Mouse (Mus musculus): Measurements from ENCODE around the gene Afmid.
"Not testable (repeated sequence)": the region's sequence is repeated elsewhere in the genome, so short reads cannot be mapped to it uniquely, and the experiment has no call there.

The Afmid gene

DNA sequence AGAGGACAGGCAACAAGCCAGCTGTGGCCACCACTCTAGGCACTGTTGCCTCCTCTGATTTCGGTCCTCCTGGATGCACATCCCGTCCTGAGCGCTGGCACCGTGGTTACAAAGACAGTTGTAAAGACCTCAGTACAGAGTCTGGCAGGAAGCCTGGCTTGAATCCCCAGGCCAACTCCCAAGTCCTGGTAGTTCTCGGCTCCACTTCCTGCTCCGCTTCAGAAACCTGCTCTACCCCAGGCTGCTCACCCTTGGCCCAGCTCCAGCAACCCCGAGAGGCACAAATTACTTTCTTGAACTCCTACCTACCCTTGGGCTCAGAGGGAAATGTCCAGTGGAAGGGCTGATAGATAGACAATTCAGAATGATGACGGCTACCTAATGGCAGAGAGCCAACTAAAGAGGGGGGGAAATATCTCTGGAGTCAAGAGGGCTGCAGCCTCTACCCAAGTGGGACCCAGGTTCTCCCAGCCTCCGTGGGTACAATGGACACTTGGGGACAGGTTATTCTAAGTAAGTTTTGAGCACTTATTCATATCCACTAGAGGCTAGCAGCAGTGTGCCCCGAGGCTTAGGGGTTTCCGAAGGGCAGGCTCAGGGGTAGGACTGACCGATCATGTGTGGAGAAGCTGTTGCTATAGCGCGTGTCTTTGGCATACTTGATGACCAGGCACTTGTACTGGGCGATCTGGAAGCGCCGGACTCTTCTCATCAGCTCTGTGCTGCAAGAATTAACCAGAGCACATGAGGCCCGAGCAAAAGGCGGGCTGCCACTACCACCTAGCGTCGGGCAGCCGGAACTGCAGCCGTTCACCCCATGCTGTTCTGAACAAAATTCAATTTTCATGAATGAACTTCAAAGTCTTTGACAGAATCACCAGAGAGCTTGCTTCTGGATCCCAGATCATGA, 1.4 kb upstream of the Afmid start:
- peak; percentile 87 for DNase-seq (ENCODE audit: low spot score)

DNA sequence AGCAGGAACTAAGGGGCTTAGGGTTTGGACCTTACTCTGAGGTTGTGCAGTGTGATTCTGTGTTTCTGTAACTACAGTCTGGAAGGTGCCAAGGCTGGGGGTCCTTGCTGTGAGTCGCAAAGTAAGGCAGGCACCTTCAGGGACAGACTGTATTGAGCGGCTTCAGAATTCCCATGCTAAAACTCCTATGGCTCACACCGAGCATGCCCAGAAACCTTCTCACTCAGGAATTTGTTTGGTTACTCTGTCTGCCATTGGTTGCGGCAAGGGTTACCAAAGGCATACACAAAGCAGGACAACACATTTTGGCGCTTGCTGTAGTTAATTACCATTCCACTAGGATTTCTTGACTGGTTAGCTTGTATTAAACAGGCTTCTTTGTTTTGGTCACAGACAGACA, 440 bp downstream of the Afmid start:
- DNase-seq (ENCODE audit: low spot score): no peak

DNA sequence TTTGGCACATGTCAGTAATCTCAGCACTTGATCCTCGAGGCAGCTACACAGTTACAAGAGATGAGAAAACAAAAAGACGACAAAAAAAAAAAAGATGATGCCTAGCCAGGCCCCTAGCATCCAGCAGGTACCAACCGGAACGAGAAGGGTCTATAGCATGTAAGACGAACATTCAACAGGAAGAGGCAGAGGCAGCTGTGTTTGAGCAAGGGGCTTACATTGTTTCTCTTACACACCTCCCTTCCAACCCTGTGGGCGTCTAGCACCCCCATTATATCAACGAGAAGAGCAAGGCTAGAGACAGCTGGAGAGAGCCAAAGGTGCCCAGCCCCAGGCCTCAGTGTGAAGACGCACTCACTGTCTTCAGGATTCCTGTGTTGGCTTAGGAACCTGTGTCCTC, 1.2 kb downstream of the Afmid start:
- DNase-seq (ENCODE audit: low spot score): no peak

DNA sequence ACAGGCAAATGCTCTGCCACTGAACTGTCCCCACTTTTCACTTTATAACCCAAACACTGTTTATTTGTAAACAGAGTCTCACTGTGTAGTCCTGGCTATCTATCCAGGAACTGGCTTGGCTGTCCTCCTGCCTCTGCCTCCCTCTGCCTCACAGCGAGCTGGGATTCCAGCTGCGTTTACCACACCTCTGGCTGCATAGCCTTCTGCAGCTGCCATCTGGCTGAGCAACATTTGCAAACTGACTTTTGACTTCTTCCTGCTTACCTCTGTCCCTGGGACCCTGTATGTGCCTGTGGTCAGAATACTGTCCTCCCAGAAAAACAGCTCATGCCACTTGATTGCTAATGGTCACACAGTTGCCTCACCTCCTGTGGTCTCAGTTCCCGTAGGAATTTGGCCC, 1.7 kb downstream of the Afmid start:
- DNase-seq (ENCODE audit: low spot score): no peak

DNA sequence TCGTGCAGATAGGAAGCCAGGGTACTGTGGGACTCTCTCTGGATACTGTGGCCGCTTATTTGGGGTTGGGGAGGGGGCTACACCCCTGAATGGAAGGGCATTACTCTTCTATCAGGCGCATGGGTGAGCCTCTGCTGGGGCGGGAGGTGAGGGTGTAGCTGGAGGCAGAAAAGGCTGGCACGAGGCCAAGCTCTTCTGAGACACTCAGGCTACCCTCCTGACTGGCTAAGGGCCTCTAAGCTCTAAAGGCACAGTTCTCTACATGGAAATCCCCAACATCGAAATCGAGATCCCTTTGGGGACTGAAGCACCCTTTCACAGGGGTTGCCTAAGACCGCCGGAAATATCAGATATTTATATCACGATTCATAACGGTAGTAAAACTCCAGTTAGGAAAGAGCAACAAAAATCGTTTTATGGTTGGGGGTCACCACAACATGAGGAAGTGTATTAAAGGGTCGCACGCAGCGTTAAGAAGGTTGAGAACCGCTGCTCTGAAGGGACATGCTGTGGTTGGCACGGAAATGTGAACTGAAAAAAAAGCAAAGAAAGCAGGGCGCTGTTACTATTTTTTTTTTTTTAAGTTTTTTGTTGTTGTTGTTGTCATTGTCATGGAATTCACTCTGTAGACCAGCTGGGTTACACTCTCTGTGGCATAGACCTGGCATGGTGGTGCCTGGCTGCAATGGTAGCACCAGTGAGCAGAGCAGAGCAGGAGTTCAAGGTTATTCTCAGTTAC, 2.6 kb downstream of the Afmid start:
- peak; percentile 75 for DNase-seq (ENCODE audit: low spot score)

DNA sequence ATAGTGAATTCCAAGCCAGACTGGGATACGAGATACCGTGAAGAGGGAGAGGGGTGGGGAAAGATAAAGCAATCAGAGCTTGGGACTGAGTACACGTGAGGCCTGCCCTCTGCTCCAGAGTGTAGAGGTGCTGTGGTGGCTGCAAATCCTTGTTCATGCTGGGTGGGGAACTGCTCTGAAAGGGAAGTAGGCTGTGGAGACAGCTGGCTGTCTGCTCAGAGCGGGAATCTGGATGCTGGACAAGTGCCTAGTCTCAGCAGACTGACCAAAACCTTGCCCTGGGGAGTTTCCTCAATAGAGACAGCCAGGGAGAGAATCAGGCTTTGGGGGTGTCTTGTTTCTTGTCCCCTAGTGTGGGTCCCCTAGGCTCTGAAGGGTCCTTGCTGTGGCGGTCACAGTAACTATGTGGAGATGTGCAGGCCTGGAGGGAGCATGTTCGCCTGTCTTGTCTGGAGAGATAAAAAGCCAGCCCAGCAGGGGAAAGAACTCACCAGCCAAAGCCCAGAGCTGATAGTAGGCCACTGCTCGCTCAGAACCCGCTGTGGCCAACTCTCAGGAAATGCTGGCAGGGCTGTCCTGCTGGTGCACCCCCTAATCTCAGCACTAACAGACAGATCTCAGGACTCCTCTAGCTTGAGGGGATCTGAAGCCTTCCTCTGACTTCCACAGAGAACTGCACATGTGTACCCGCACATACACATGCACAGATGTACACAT, 3.3 kb downstream of the Afmid start:
- peak; percentile 59 for DNase-seq (ENCODE audit: low spot score)

DNA sequence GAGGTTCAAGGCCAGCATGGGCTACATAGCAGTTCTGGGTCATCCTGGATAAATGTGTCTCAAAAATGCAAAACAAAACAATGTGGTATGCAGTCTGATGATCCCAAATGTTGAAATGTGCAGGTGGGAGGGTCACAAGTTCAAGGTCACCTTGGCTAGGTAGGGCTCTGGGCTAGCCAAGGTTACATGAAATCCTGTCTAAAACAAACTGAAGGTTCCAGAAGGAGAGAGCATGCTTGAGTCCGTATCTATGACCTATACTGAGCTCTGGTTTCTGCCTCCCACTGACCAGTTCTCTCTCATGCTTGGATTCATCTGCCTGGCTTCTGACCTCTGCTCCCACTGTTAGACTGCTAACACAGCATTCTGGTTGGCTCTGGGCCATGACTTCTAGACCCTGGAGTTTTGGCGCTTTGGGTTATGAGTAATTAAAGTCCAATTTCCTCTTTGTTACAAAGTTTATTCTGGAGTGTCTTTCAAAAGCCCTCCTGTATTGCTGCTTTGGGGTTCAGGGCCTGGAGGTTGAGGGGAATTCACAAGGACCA, 4.0 kb downstream of the Afmid start:
- DNase-seq (ENCODE audit: low spot score): peak; percentile 73

DNA sequence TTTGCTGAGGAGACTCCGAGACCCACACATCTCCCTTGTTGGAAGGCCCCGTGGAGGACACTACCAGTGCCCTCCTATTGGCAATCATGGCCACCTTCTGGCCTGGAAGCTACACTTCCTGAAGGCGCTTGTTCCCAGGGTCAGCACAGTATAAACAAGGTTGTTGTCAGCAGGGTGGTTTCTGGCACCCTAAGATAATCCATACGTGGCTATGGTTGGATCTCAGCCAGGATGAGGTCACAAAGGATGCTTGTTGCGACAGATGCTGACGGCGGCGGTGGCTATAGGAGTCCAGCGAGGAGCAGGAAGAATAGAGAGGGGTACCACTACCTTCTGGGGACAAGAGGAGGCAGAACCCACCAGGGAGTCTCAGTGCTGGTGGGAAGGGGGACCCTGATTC, 4.7 kb downstream of the Afmid start:
- no peak for DNase-seq (ENCODE audit: low spot score)

DNA sequence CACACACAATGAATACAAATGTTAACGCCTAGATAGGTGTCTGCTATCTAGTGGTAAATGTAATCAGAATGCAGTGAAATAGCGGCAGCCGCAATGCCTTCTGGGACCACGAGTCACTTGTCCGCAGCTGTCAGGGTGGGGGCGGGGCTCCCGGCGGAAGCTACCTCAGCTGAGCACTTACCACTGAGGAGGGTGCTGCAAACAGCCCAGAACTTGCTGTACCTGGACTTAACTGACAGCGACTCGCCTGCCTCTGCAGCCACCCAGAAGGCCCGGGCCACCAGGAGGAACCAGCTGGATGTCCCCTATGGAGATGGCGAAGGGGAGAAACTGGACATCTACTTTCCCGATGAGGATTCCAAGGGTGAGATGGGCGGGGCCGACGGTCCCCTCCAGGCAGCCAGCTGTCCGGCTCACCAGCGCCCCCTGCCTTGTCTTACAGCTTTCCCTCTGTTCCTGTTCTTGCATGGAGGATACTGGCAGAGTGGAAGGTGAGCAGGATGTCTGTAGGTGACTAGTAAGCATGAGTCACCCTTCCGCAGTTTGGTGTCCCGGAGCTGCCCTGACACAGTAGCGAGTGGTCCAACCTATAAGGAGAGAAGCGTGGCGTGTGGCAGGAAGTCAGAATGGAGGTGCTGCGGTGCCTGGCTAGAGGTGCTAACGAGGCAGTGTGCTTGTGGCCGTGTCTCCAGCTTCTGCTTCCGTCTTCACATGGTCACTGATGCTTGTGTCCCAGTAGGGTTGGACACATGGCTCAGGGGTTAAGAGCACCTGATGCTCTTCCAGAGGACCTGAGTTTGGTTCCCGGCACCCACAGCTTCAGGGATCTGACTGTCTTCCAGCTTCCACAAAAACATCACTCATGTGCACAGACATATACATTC, 6.6 kb downstream of the Afmid start:
- peak; percentile 92 for DNase-seq (ENCODE audit: low spot score)

DNA sequence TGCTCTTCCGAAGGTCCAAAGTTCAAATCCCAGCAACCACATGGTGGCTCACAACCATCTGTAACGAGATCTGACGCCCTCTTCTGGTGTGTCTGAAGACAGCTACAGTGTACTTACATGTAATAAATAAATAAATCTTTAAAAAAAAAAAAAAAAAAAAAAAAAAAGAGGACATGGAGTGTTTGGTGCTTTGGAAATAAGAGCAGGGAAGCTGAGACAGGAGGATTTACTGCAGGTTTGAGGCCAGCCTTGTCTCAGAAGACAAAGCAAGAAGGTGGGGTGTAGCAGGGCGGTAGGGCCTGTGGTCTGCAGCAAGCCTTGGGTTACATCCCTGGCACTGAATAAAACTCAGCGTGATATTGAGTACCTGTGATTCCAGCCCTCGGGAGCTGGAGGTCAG, 7.8 kb downstream of the Afmid start:
- DNase-seq (ENCODE audit: low spot score): not testable (repeated sequence)

DNA sequence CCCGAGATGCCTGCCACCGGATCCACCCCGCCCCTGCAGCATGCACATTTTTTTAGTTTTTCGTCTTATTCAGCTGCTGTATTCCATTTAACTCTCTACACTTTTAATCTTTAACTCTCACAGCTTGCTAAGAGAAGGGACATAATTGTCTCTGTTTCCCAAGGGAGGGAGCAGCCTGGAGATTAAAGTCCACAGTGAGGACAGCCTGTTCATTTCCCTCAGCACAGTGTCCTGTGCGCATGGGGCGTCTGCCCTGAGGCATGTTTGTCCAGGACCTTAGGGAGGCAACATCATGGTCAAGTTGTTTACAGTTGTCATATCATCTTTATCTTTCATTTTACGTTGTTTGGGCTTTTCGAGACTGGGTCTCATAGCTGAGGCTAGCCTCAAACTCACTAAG, 8.4 kb downstream of the Afmid start:
- DNase-seq (ENCODE audit: low spot score): no peak

DNA sequence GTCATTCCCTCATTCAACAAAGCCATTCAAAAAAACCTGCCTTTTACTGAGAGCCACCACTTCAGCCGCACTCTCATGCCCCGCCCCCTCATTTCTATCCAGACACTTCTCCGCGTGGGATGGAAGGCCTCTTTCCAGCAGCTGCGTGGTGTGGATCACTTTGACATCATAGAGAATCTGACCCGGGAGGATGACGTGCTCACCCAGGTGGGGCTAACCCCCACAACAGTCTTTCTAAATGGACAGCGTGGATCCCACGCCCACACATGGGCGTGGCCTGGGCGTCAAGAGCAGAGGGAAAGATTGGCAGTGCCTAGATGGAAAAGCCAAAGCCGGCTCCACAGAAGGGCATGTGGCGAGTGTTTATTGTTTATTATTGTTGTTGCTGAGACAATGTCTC, 10.6 kb downstream of the Afmid start:
- peak; percentile 67 for DNase-seq (ENCODE audit: low spot score)

DNA sequence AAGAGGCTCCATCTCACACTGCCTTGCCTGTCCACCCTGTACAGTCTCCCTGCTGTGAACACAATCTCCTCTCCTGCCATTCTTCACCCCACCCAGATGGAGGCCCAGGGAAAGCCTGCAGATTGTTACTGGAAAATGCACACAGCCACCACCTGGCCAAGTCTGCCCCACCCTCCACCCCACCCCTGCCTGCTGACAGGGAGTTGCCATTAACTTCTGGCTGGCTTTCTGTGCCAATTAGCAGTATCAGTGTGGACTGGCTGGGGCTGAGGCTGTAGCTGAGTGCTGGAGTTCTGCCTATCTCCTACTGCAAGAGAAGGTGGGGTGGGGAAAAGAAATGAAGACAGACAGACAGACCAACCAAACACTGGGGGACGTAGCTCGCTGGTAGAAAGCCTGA, 12.8 kb downstream of the Afmid start:
- no peak for DNase-seq (ENCODE audit: low spot score)

DNA sequence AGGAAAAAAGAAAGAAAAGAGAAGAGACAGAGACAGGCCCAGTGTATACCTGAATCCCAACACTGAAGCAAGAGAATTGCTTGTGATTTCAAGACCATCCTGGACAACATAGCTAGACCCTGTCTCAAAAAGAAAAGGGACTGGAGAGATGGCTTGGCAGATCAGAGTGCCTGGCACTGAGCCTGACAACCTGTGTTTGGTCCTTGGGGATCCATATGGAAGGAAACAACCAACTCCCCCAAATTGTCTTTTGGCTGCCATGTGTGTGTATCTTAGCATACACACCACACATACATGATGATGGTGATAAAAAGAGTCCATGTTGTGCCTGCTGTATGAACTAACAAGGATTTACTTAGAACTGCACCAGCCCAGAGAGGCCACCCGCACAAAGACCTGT, 13.3 kb downstream of the Afmid start:
- DNase-seq (ENCODE audit: low spot score): no peak

DNA sequence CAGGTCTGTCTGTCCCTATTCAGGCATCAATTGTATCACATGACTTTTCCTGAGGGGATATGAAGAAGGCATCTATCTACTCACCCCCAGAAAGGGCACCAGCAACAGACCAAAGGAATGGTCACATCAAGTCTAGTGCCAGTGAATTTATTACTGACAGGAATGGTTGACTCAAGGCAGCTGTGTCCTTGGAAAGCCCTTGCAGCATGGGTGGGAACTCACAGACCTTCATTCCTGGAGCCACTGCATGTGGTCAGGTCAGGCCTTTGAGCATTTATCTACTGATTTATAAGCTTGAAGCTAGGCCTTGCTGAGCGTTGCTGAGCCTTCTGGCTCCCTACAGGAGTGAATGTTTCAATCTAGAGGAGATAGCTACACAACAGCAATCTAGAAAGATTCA, 15.2 kb downstream of the Afmid start:
- DNase-seq (ENCODE audit: low spot score): no peak

DNA sequence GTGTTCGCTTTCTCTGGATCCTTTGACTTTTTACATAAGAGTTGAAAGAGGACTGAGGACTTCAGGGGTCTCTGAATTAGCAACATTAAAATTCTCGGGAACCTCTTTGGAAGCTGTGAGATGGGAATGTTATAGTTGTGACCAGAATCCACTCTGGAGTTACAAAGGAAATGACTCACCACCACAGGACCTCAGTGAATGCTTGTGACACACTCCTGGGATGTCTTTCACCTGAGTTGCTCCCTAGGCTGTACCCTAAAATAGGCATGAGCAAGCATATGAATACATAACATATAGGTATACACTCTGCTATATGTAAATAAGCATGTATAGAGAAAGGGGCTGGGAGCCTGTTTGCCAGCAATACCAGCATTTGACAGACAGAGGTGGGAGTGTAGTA, 17.7 kb downstream of the Afmid start:
- no peak for DNase-seq (ENCODE audit: low spot score)

DNA sequence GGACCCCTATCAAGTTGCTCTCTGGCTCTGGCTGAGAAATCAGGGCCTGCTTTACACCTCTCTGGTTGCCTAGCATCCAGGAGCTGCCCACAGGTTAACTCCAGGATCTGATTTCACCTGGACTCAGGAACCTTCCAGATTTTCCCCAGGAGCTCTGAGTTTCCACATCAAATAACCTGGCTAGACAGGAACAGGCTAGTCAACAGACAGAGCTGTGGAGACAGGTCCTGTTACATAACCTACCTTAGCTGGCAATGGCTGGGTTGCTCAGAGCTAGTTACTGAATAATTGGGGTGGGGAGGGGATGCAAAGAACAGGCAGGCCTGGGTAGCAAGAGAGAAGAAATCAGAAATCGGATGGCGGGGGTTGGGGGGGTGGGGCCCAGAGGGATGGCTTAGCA, 19.3 kb downstream of the Afmid start:
- no peak for DNase-seq (ENCODE audit: low spot score)

DNA sequence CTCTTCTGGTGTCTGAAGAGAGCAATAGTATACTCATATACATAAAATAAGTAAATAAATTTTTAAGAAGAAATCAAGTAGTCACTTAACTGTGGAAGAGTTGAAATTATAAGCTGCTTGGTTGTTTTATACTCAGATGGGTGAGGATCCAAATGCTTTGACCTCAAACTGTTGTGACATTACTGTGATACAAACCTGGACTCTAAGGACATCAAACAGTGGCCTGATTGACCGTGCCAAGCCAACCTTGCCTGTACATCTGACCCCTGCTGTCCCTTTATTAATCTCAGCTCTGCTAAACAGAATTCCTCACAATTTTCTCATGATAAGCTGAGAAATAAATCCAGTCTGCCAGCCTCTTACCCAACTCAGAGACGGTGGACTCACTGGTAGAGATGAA, 19.9 kb downstream of the Afmid start:
- DNase-seq (ENCODE audit: low spot score): no peak

DNA sequence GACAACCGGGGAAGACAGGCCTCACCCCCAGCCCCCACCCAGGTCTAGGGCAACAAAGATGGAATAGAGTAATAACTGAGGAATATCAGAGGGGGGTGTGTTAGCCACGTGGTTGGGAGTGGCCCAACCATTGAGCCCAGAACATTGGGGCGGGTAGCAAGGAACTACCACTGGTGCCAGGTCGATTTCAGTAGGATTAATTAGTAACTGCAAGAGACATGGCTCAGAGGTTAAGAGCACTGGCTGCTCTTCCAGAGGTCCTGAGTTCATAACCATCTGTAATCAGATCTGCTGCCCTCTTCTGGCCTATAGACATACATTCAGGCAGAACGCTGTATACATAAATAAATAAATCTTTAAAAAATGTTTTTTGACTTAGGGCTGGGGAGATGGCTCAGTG, 20.9 kb downstream of the Afmid start:
- DNase-seq (ENCODE audit: low spot score): no peak

DNA sequence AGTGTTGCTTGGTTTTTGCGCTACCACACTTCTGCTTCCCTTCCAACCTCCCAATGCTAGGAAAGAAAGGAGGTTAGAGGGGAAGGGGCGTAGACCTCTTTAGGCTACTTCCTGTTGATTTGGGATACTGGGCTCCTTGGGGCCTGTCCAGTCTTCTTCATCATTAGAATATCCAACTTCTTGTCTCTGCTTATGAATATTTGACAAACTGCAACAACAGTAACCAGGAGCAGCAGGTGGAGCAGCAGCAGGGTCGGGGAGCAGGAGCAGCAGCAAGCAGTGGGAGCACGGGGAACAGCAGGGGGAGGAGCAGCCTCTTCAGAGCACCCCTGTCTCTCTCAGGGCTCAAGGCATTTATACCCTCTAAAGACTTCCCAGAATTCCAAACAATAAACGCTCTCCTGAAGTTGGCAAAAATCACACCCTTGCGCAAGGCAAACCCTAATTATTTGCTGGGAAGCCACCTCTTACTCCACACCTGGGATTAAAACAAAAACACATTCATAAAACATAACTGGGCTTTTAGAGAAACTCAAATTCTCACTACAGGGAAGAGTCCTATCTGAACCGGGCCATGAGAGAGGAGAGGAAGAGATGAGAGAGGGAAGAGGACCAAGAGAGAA, 22.0 kb downstream of the Afmid start:
- no peak for DNase-seq (ENCODE audit: low spot score)

Measured in testis, postnatal 10 days (tissue).